Comparison of ENCODE assay signal across 20 mouse cellular contexts in genomic region chr4:99959308-99959707, GRCm38 (mm10). TPM values are rescaled to one million over a fixed set of nuclear protein-coding genes. Genes with fewer than 3 reads are reported as not detected.
DNase-seq lines count a peak whose midpoint lies in the region; ATAC-seq and TF ChIP-seq lines count a peak whose summit lies in the region.
"Had no signal": no experiment of that assay in that cellular context is flagged by ENCODE, and none has a peak within 500 bp of the region (broad histone marks: within the 10 kb centered on the region; RNA-seq: fewer than 3 reads in every experiment).

No protein-coding gene starts in this region.

- 51% methylated on average over 3 of the region's 3 CpGs for WGBS in heart, postnatal 0 days

- no peak overlapping the region for H3K9ac ChIP-seq in heart, postnatal 0 days (replicated peaks; ENCODE audit: low read depth, low read length)
- H3K9ac ChIP-seq: forebrain, embryonic 13.5 days; hindbrain, embryonic 12.5 days; hindbrain, embryonic 15.5 days had no signal

- no peaks in the 10 kb centered on the region for H3K9me3 ChIP-seq in heart, postnatal 0 days (replicated peaks; ENCODE audit: control insufficient read depth, low read length)
- H3K9me3 ChIP-seq: forebrain, embryonic 10.5 days; forebrain, embryonic 13.5 days; hindbrain, embryonic 12.5 days; hindbrain, embryonic 15.5 days had no signal

- H3K36me3 ChIP-seq in heart, postnatal 0 days (replicated peaks; ENCODE audit: control insufficient read depth, insufficient read depth, low read length), result peaks cover 26% of the 10 kb centered on the region
- H3K36me3 ChIP-seq: hindbrain, embryonic 12.5 days had no signal

- H3K4me2 ChIP-seq in heart, postnatal 0 days (ENCODE audit: low read depth, low read length), result no peak overlapping the region
- H3K4me2 ChIP-seq: forebrain, embryonic 13.5 days; heart, embryonic 11.5 days; hindbrain, embryonic 12.5 days; hindbrain, embryonic 15.5 days had no signal

- peak; percentile 39; the same call in 1 of the 2 replicates for ATAC-seq in heart, postnatal 0 days (ENCODE audit: insufficient read depth, low read depth)
- ATAC-seq: forebrain, embryonic 13.5 days; forebrain, embryonic 16.5 days; Patski had no signal

- DNase-seq in heart, postnatal 0 days (ENCODE audit: low spot score), result no peak
- no peak for DNase-seq in heart, adult 18-20 months
- DNase-seq in 3T3-L1 (ENCODE audit: low read depth, low spot score) (peak; percentile 56), NIH3T3 (ENCODE audit: low read depth) (peak; percentile 40)
- DNase-seq in frontal cortex, postnatal 14 days (ENCODE audit: low spot score in 2 of 2), result no peak
- DNase-seq in layer of hippocampus, postnatal 25 days (ENCODE audit: extremely low spot score in 1 of 2, low spot score in 1 of 2), result no peak
- DNase-seq: adrenal gland, postnatal 10 days; adrenal gland, postnatal 36 days; cerebellum, adult 18-20 months; cerebellum, adult 9-10 months; cerebellum, postnatal 14 days; gastrocnemius, postnatal 25 days; heart, postnatal 14 days had no signal

- H3K4me1 ChIP-seq in heart, postnatal 0 days (ENCODE audit: control insufficient read depth, insufficient read depth), result peaks cover 15% of the 10 kb centered on the region; the same call in 1 of the 2 replicates
- H3K4me1 ChIP-seq: forebrain, embryonic 13.5 days; hindbrain, embryonic 12.5 days; hindbrain, embryonic 15.5 days had no signal

- H3K4me3 ChIP-seq in heart, postnatal 0 days (ENCODE audit: low read depth, low read length), result no peak overlapping the region
- H3K4me3 ChIP-seq: forebrain, embryonic 10.5 days; forebrain, embryonic 13.5 days; hindbrain, embryonic 12.5 days; hindbrain, embryonic 15.5 days had no signal

- TF ChIP-seq CTCF in heart, postnatal 0 days (IDR thresholded peaks at IDR 0.05; ENCODE audit: low read depth), result no peak

- no peaks in the 10 kb centered on the region for H3K27me3 ChIP-seq in heart, postnatal 0 days (ENCODE audit: control insufficient read depth, insufficient read depth, low read length)
- H3K27me3 ChIP-seq: forebrain, embryonic 13.5 days; hindbrain, embryonic 12.5 days; hindbrain, embryonic 15.5 days; Patski had no signal

- H3K27ac ChIP-seq in heart, postnatal 0 days (ENCODE audit: low read depth), result 0 out of 2 replicates have a peak overlapping the region, but pooled peaks have one; percentile 43
- H3K27ac ChIP-seq: forebrain, embryonic 10.5 days; forebrain, embryonic 13.5 days; hindbrain, embryonic 12.5 days; hindbrain, embryonic 15.5 days had no signal

- TF ChIP-seq EP300 in heart, postnatal 0 days (IDR thresholded peaks at IDR 0.05; ENCODE audit: low read depth), result no peak

RNA-seq across cellular contexts. Expression of gene Itgb3bp, which starts 29.7 kb away (rescaled TPM):
- 1.1 and 9.7 TPM in 2 replicates for total RNA-seq in heart, postnatal 0 days (2014; rRNA removed; ENCODE audit: low replicate concordance)
- polyA plus RNA-seq in heart, postnatal 0 days (2015; fragmentation: Nextera tagmentation; extraction: Ambion mirVana), result 26.2 and 28.4 TPM in 2 replicates
- total RNA-seq in heart, adult 18-20 months (2021), result 1 to 10 TPM; 5.6 to 6.4 TPM
- 1 to 10 TPM; 4.4 to 6.0 TPM for total RNA-seq in layer of hippocampus, postnatal 25 days (2021)

RNA-seq across cellular contexts. Expression of gene Pgm1, which starts 30.1 kb away (rescaled TPM):
- 271 and 313 TPM in 2 replicates for total RNA-seq in heart, postnatal 0 days (2014; rRNA removed; ENCODE audit: low replicate concordance)
- 208 and 220 TPM in 2 replicates for polyA plus RNA-seq in heart, postnatal 0 days (2015; fragmentation: Nextera tagmentation; extraction: Ambion mirVana)
- 100 to 1,000 TPM; 219 to 241 TPM for total RNA-seq in heart, adult 18-20 months (2021)
- total RNA-seq in layer of hippocampus, postnatal 25 days (2021), result 10 to 100 TPM; 56.2 to 65.8 TPM

Comparison
In these comparisons a context has a peak if more than half of its experiments do, and no peak if none do; other contexts are left out.
1. DNase-seq: peak in 3T3-L1 (single experiment) and NIH3T3 (single experiment); none in heart, postnatal 0 days (single experiment), heart, adult 18-20 months (0 of 2), frontal cortex, postnatal 14 days (0 of 2) and layer of hippocampus, postnatal 25 days (0 of 2).